In the genomic region with DNA sequence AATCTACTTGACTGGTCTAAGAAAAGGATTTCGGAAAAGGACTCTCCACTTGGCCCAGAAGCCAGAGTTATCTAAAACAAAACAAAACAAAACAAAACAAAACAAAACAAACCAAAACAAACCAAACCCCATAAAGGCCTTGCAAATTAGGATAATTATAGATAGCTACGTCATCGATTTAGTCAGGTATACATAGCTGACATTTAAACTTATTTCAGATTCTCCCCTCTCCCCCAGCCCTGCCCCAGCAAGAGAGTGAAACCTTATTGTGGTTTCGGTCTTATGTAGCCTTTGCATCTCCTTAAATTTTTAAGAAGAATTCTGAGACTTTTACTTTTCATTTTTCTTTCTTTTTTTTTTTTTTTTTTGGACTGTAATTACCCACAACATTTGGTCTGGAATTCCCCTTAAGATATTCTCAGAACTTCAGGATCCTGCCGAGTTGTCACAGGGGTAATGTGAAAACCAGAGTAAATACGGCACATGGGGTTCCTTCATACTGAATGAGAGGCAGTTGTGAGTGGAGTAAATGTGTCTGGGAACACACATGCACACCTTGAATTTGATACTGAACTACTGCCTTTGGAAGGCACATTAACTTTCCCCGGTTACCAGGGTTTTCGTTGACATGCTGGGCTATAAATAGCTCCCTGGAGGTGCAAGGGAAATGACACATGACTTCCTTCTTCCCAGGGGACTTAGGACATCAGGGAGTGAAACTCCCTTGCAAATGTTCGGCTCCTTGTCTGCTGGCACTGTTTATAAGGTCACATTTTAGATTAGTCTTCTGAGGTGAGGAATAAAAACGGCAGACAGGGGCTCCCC, we compare ENCODE assay signal across 8 mouse cellular contexts.
DNase-seq lines count a peak whose midpoint lies in the region; ATAC-seq and TF ChIP-seq lines count a peak whose summit lies in the region.

No protein-coding gene starts in this region.

- no peaks in the 10 kb centered on the region for H3K27me3 ChIP-seq in midbrain, embryonic 16.5 days (ENCODE audit: control insufficient read depth, insufficient read depth, low read depth, low read length)
- no peaks in the 10 kb centered on the region for H3K27me3 ChIP-seq in midbrain, embryonic 10.5 days (ENCODE audit: low read depth, poor library complexity, severe bottlenecking)
- no peaks in the 10 kb centered on the region for H3K27me3 ChIP-seq in heart, adult 2 months (ENCODE audit: control insufficient read depth, insufficient read depth, low read length)
- no peaks in the 10 kb centered on the region for H3K27me3 ChIP-seq in kidney, embryonic 15.5 days
- no peaks in the 10 kb centered on the region for H3K27me3 ChIP-seq in hindbrain, embryonic 16.5 days (replicated peaks; ENCODE audit: control insufficient read depth, insufficient read depth, low read length)

- intact Hi-C loops in heart, adult 2 months (cut with DNase I) = loop anchor here (2.0 to 5.0 kb wide), 2 partner anchors 93 to 108 kb away; partner anchors contain the start of gene Rap1b
- intact Hi-C loops in left cerebral cortex, postnatal 10 days (cut with DNase I) = no loop called here

- no peaks in the 10 kb centered on the region for H3K36me3 ChIP-seq in midbrain, embryonic 16.5 days (ENCODE audit: control insufficient read depth, insufficient read depth, low read length)
- no peaks in the 10 kb centered on the region for H3K36me3 ChIP-seq in midbrain, embryonic 10.5 days
- H3K36me3 ChIP-seq in heart, adult 2 months (ENCODE audit: control insufficient read depth, insufficient read depth, low read length) = peaks cover 16% of the 10 kb centered on the region
- no peaks in the 10 kb centered on the region for H3K36me3 ChIP-seq in kidney, embryonic 15.5 days
- H3K36me3 ChIP-seq in hindbrain, embryonic 16.5 days (ENCODE audit: control insufficient read depth, insufficient read depth, low read length) = no peaks in the 10 kb centered on the region

- peak; percentile 75; the same call in 1 of the 2 replicates for TF ChIP-seq EP300 in heart, adult 2 months (IDR thresholded peaks at IDR 0.05; ENCODE audit: insufficient read depth, low read depth, low read length)

- H3K9me3 ChIP-seq in midbrain, embryonic 16.5 days (replicated peaks; ENCODE audit: control insufficient read depth, low read length, poor library complexity, severe bottlenecking) = no peaks in the 10 kb centered on the region
- H3K9me3 ChIP-seq in midbrain, embryonic 10.5 days (replicated peaks) = no peaks in the 10 kb centered on the region
- H3K9me3 ChIP-seq in kidney, embryonic 15.5 days (replicated peaks) = no peaks in the 10 kb centered on the region
- H3K9me3 ChIP-seq in hindbrain, embryonic 16.5 days (ENCODE audit: control insufficient read depth, low read length) = no peaks in the 10 kb centered on the region

- DNase-seq in midbrain, embryonic 10.5 days (ENCODE audit: low spot score) = no peak
- DNase-seq in heart, adult 2 months = peak; percentile 51 to 75
- DNase-seq in mesoderm, embryonic 11.5 days (ENCODE audit: low read depth, low spot score) = peak; percentile 63
- DNase-seq in urinary bladder, postnatal 10 days (ENCODE audit: low spot score) = no peak
- no peak for DNase-seq in left cerebral cortex, postnatal 10 days (ENCODE audit: extremely low spot score in 1 of 2, low spot score in 2 of 2)

- no peak overlapping the region for H3K4me3 ChIP-seq in midbrain, embryonic 16.5 days (ENCODE audit: low read depth, low read length)
- no peak overlapping the region for H3K4me3 ChIP-seq in midbrain, embryonic 10.5 days
- H3K4me3 ChIP-seq in heart, adult 2 months = peak overlapping the region; percentile 34; the same call in 1 of the 2 replicates
- H3K4me3 ChIP-seq in kidney, embryonic 15.5 days (replicated peaks) = no peak overlapping the region
- no peak overlapping the region for H3K4me3 ChIP-seq in hindbrain, embryonic 16.5 days (ENCODE audit: low read length)

- no peak overlapping the region for H3K9ac ChIP-seq in midbrain, embryonic 16.5 days (ENCODE audit: low read depth, low read length)
- peak overlapping the region; percentile 67; the same call in 1 of the 2 replicates for H3K9ac ChIP-seq in heart, adult 2 months (ENCODE audit: low read depth, low read length)
- H3K9ac ChIP-seq in kidney, embryonic 15.5 days = no peak overlapping the region
- H3K9ac ChIP-seq in hindbrain, embryonic 16.5 days (ENCODE audit: low read depth, low read length) = no peak overlapping the region

- H3K79me2 ChIP-seq in heart, adult 2 months (replicated peaks; ENCODE audit: control insufficient read depth, insufficient read depth, low read length) = no peaks in the 10 kb centered on the region

- H3K4me2 ChIP-seq in midbrain, embryonic 16.5 days (ENCODE audit: low read length) = no peak overlapping the region
- peak overlapping the region; percentile 30 for H3K4me2 ChIP-seq in kidney, embryonic 15.5 days
- no peak overlapping the region for H3K4me2 ChIP-seq in hindbrain, embryonic 16.5 days (ENCODE audit: low read length)

- TF ChIP-seq CTCF in heart, adult 2 months (IDR thresholded peaks at IDR 0.05) = peak; percentile 13; the same call in 1 of the 2 replicates

- ATAC-seq in midbrain, embryonic 16.5 days = no peak; the same call in 1 of the 2 replicates
- ATAC-seq in kidney, embryonic 15.5 days (replicated peaks; ENCODE audit: low FRiP score) = peak; percentile 49; the same call in 1 of the 2 replicates
- ATAC-seq in hindbrain, embryonic 16.5 days = no peak

- peak; percentile 60; the same call in 1 of the 2 replicates for TF ChIP-seq POLR2A in heart, adult 2 months (IDR thresholded peaks at IDR 0.05; ENCODE audit: insufficient read depth, low read depth, low read length)

- peaks cover 3% of the 10 kb centered on the region; the same call in 1 of the 2 replicates for H3K4me1 ChIP-seq in midbrain, embryonic 16.5 days (ENCODE audit: control insufficient read depth, insufficient read depth, low read length)
- H3K4me1 ChIP-seq in midbrain, embryonic 10.5 days = peaks cover 4% of the 10 kb centered on the region; the same call in 1 of the 2 replicates
- peaks cover 24% of the 10 kb centered on the region for H3K4me1 ChIP-seq in heart, adult 2 months (ENCODE audit: control insufficient read depth, insufficient read depth, low read length)
- H3K4me1 ChIP-seq in kidney, embryonic 15.5 days = peaks cover 10% of the 10 kb centered on the region
- peaks cover 4% of the 10 kb centered on the region for H3K4me1 ChIP-seq in hindbrain, embryonic 16.5 days (ENCODE audit: control insufficient read depth, insufficient read depth, low read depth, low read length)

- 68% methylated on average over 10 of the region's 10 CpGs for WGBS in midbrain, embryonic 16.5 days
- 69% methylated on average over 10 of the region's 10 CpGs for WGBS in midbrain, embryonic 10.5 days
- WGBS in heart, adult 2 months = 16% methylated on average over 10 of the region's 10 CpGs
- WGBS in kidney, embryonic 15.5 days = 34% methylated on average over 10 of the region's 10 CpGs
- WGBS in hindbrain, embryonic 16.5 days = 55% methylated on average over 10 of the region's 10 CpGs

- H3K27ac ChIP-seq in midbrain, embryonic 16.5 days (ENCODE audit: low read length) = peak overlapping the region; percentile 53; the same call in 1 of the 2 replicates
- no peak overlapping the region for H3K27ac ChIP-seq in midbrain, embryonic 10.5 days (replicated peaks)
- peak overlapping the region; percentile 92 for H3K27ac ChIP-seq in heart, adult 2 months
- H3K27ac ChIP-seq in kidney, embryonic 15.5 days = no peak overlapping the region
- H3K27ac ChIP-seq in hindbrain, embryonic 16.5 days (ENCODE audit: low read depth, low read length) = no peak overlapping the region

Comparison
In these comparisons a context has a peak if more than half of its experiments do, and no peak if none do; other contexts are left out.
1. H3K27ac ChIP-seq: peak in midbrain, embryonic 16.5 days (single experiment) and heart, adult 2 months (single experiment); none in midbrain, embryonic 10.5 days (single experiment), kidney, embryonic 15.5 days (single experiment) and hindbrain, embryonic 16.5 days (single experiment).
2. DNase-seq: peak in heart, adult 2 months (2 of 2) and mesoderm, embryonic 11.5 days (single experiment); none in midbrain, embryonic 10.5 days (single experiment), urinary bladder, postnatal 10 days (single experiment) and left cerebral cortex, postnatal 10 days (0 of 2).